Mouse (Mus musculus): Measurements from ENCODE around the gene Elfn1.

DNA sequence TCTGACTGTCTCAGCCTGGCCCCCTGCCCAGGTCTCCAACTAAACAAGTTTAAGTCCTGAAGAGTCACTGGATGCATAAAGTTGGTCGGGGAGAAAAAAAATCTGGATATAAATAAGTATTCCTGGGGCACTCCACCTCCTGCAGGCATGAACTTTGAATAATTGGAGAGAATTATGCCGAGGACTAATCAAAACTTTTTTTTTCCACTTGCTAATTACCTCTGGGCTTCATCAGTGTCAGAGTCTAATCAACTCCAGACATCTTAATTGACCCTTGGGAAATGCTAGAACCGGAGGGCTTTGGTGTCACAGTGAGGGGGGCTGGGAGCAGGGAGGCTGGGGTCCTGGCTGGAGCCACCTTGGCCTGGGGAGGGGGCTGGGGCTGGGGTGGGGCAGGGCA is 19.1 kb upstream of the Elfn1 start:
- no peak for TF ChIP-seq CTCF (IDR thresholded peaks at IDR 0.05; ENCODE audit: extremely low read depth, insufficient read length, insufficient replicate concordance, low read depth, low read length)
- no peak for TF ChIP-seq POLR2A (IDR thresholded peaks at IDR 0.05; ENCODE audit: low read depth, low read length)

Measured in small intestine, adult 2 months (tissue).